Mouse (Mus musculus) heart, embryonic 15.5 days (tissue): Measurements from ENCODE around the gene Itga9. TPM values are rescaled to one million over a fixed set of nuclear protein-coding genes. Genes with fewer than 3 reads are reported as not detected.
A peak's percentile ranks its signal among the peaks of the same experiment; 100 is the strongest.

Source experiments
- ATAC-seq: fragments of 200-750 bp; cut with Nextera tagmentation; replicated peaks from 2 replicates; pipeline ENCODE4 v1.8.0; 2017; ENCODE audit warnings: low read depth, moderate TSS enrichment; ENCODE audit not compliant: insufficient number of reproducible peaks, insufficient read depth, low FRiP score
- H3K27ac ChIP-seq: fragments of 300-500 bp; sonication (generic); 2 replicates; pipeline ENCODE4 v1.5.1; 2015; ENCODE audit warnings: mild to moderate bottlenecking, inconsistent platforms
- H3K27me3 ChIP-seq: fragments of 300-500 bp; sonication (generic); 2 replicates; pipeline ENCODE4 v1.6.1; 2015; ENCODE audit warnings: inconsistent platforms
- H3K36me3 ChIP-seq: fragments of 300-500 bp; sonication (generic); 2 replicates; pipeline ENCODE4 v1.6.1; 2015; ENCODE audit warnings: mild to moderate bottlenecking, inconsistent platforms
- H3K4me1 ChIP-seq: fragments of 300-500 bp; sonication (generic); replicated peaks from 2 replicates; pipeline ENCODE4 v1.6.1; 2015; ENCODE audit warnings: inconsistent platforms
- H3K4me2 ChIP-seq: fragments of 300-500 bp; sonication (generic); 2 replicates; pipeline ENCODE4 v1.6.1; 2015; ENCODE audit warnings: inconsistent platforms, mild to moderate bottlenecking, moderate library complexity
- H3K4me3 ChIP-seq: fragments of 300-500 bp; sonication (generic); 2 replicates; pipeline ENCODE4 v1.5.1; 2015; ENCODE audit warnings: mild to moderate bottlenecking, inconsistent platforms
- H3K9ac ChIP-seq: fragments of 300-500 bp; sonication (generic); 2 replicates; pipeline ENCODE4 v1.6.1; 2015; ENCODE audit warnings: mild to moderate bottlenecking, inconsistent platforms
- H3K9me3 ChIP-seq: fragments of 300-500 bp; sonication (generic); replicated peaks from 2 replicates; pipeline ENCODE4 v1.6.1; 2016; ENCODE audit warnings: inconsistent platforms
- WGBS: fragments of 180-500 bp; shearing (Covaris S2); methylation state at CpG from one replicate; pipeline ENCODE4 v1.1.7; 2015; ENCODE audit warnings: mixed read lengths; 5-methylcytosine and 5-hydroxymethylcytosine counted together
- polyA plus RNA-seq: library from polyadenylated mRNA; unstranded; fragments of >200 nt; fragmentation: Nextera tagmentation; extraction: Ambion mirVana; gene quantifications from 2 replicates; pipeline ENCODE4 v1.2.1, GENCODE M21; 2015

Gene Itga9
- polyA plus RNA-seq, 1 experiment from 2014 or later = 12.0 TPM

GRCm38 (mm10) chr9:118730172-118730571 lies 123.7 kb downstream of the Itga9 start:
- Histone ChIP-seq H3K4me1 (peaks cover 50% of the 10 kb centered on the region), H3K27me3 (no peaks in the 10 kb centered on the region), H3K4me2 (no peak overlapping the region), H3K9ac (no peak overlapping the region), H3K4me3 (no peak overlapping the region), H3K27ac (no peak overlapping the region), H3K36me3 (no peaks in the 10 kb centered on the region), H3K9me3 (no peaks in the 10 kb centered on the region)
- ATAC-seq = no peak
- WGBS = 69% methylated on average over 8 of the region's 8 CpGs

GRCm38 (mm10) chr9:118730871-118731390 lies 124.4 kb downstream of the Itga9 start:
- no peaks in the 10 kb centered on the region for H3K27me3 ChIP-seq
- peak overlapping the region; percentile 91 for H3K27ac ChIP-seq
- no peaks in the 10 kb centered on the region for H3K36me3 ChIP-seq
- ATAC-seq = no peak
- no peak overlapping the region for H3K4me2 ChIP-seq
- WGBS = 40% methylated on average over 5 of the region's 5 CpGs
- H3K9me3 ChIP-seq = no peaks in the 10 kb centered on the region
- H3K4me3 ChIP-seq = no peak overlapping the region
- no peak overlapping the region for H3K9ac ChIP-seq
- peaks cover 46% of the 10 kb centered on the region for H3K4me1 ChIP-seq

GRCm38 (mm10) chr9:118731650-118732049 lies 125.2 kb downstream of the Itga9 start:
- 18% methylated on average over 6 of the region's 6 CpGs for WGBS
- Histone ChIP-seq H3K4me2 (no peak overlapping the region), H3K9me3 (no peaks in the 10 kb centered on the region), H3K27ac (peak overlapping the region; percentile 91), H3K36me3 (no peaks in the 10 kb centered on the region), H3K27me3 (no peaks in the 10 kb centered on the region), H3K4me1 (peaks cover 41% of the 10 kb centered on the region), H3K4me3 (no peak overlapping the region), H3K9ac (no peak overlapping the region)
- ATAC-seq = peak; percentile 69; the same call in 1 of the 2 replicates

- Histone ChIP-seq H3K4me2 (no peak overlapping the region), H3K27ac (no peak overlapping the region), H3K9me3 (no peaks in the 10 kb centered on the region), H3K4me1 (peaks cover 44% of the 10 kb centered on the region), H3K9ac (no peak overlapping the region), H3K27me3 (no peaks in the 10 kb centered on the region), H3K4me3 (no peak overlapping the region), H3K36me3 (no peaks in the 10 kb centered on the region)
- 45% methylated on average over 3 of the region's 3 CpGs for WGBS
- no peak for ATAC-seq
Measured at GRCm38 (mm10) chr9:118733601-118734000, 127.1 kb downstream of the Itga9 start.

- 73% methylated on average over 2 of the region's 2 CpGs for WGBS
- Histone ChIP-seq H3K36me3 (no peaks in the 10 kb centered on the region), H3K4me2 (no peak overlapping the region), H3K9ac (no peak overlapping the region), H3K27me3 (no peaks in the 10 kb centered on the region), H3K9me3 (no peaks in the 10 kb centered on the region), H3K27ac (peak overlapping the region; percentile 53), H3K4me3 (no peak overlapping the region), H3K4me1 (peaks cover 53% of the 10 kb centered on the region)
- ATAC-seq = no peak
Measured at GRCm38 (mm10) chr9:118737124-118737523, 130.6 kb downstream of the Itga9 start.

GRCm38 (mm10) chr9:118737601-118738137 lies 131.2 kb downstream of the Itga9 start:
- H3K4me2 ChIP-seq = no peak overlapping the region
- no peak overlapping the region for H3K4me3 ChIP-seq
- peaks cover 47% of the 10 kb centered on the region for H3K4me1 ChIP-seq
- H3K9ac ChIP-seq = no peak overlapping the region
- H3K36me3 ChIP-seq = no peaks in the 10 kb centered on the region
- ATAC-seq = peak; percentile 63; the same call in 1 of the 2 replicates
- H3K9me3 ChIP-seq = no peaks in the 10 kb centered on the region
- peak overlapping the region; percentile 53 for H3K27ac ChIP-seq
- 31% methylated on average over 9 of the region's 9 CpGs for WGBS
- no peaks in the 10 kb centered on the region for H3K27me3 ChIP-seq

- Histone ChIP-seq H3K27me3 (no peaks in the 10 kb centered on the region), H3K9ac (no peak overlapping the region), H3K36me3 (no peaks in the 10 kb centered on the region), H3K4me3 (no peak overlapping the region), H3K4me2 (no peak overlapping the region), H3K4me1 (peaks cover 47% of the 10 kb centered on the region), H3K27ac (peak overlapping the region; percentile 17; the same call in 1 of the 2 replicates), H3K9me3 (no peaks in the 10 kb centered on the region)
- WGBS = 73% methylated on average over 5 of the region's 5 CpGs
- ATAC-seq = no peak
Measured at GRCm38 (mm10) chr9:118738311-118738710, 131.8 kb downstream of the Itga9 start.

GRCm38 (mm10) chr9:118739071-118739470 lies 132.6 kb downstream of the Itga9 start:
- Histone ChIP-seq H3K4me1 (peaks cover 41% of the 10 kb centered on the region), H3K27me3 (no peaks in the 10 kb centered on the region), H3K36me3 (no peaks in the 10 kb centered on the region), H3K9me3 (no peaks in the 10 kb centered on the region), H3K27ac (no peak overlapping the region), H3K9ac (no peak overlapping the region), H3K4me2 (no peak overlapping the region), H3K4me3 (no peak overlapping the region)
- WGBS = 77% methylated on average over 3 of the region's 3 CpGs
- no peak for ATAC-seq

- Histone ChIP-seq H3K36me3 (no peaks in the 10 kb centered on the region), H3K27ac (no peak overlapping the region), H3K4me1 (peaks cover 41% of the 10 kb centered on the region), H3K9me3 (no peaks in the 10 kb centered on the region), H3K4me3 (no peak overlapping the region), H3K9ac (no peak overlapping the region), H3K27me3 (no peaks in the 10 kb centered on the region), H3K4me2 (no peak overlapping the region)
- WGBS = 66% methylated on average over 3 of the region's 3 CpGs
- ATAC-seq = no peak
Measured at GRCm38 (mm10) chr9:118739659-118740058, 133.2 kb downstream of the Itga9 start.

- Histone ChIP-seq H3K4me3 (no peak overlapping the region), H3K27me3 (no peaks in the 10 kb centered on the region), H3K9ac (no peak overlapping the region), H3K4me1 (peaks cover 41% of the 10 kb centered on the region), H3K36me3 (no peaks in the 10 kb centered on the region), H3K9me3 (no peaks in the 10 kb centered on the region), H3K27ac (peak overlapping the region; percentile 68), H3K4me2 (peak overlapping the region; percentile 1; the same call in 1 of the 2 replicates)
- ATAC-seq = peak; percentile 61
- 44% methylated on average over 9 of the region's 9 CpGs for WGBS
Measured at GRCm38 (mm10) chr9:118741268-118741667, 134.8 kb downstream of the Itga9 start.

- 83% methylated on average over 8 of the region's 8 CpGs for WGBS
- no peaks in the 10 kb centered on the region for H3K36me3 ChIP-seq
- no peaks in the 10 kb centered on the region for H3K9me3 ChIP-seq
- no peak overlapping the region for H3K4me2 ChIP-seq
- H3K27me3 ChIP-seq = no peaks in the 10 kb centered on the region
- no peak overlapping the region for H3K27ac ChIP-seq
- no peak overlapping the region for H3K9ac ChIP-seq
- no peaks in the 10 kb centered on the region for H3K4me1 ChIP-seq
- H3K4me3 ChIP-seq = no peak overlapping the region
- no peak for ATAC-seq
Measured at GRCm38 (mm10) chr9:118749335-118749949, 143.0 kb downstream of the Itga9 start.

- 77% methylated on average over 7 of the region's 7 CpGs for WGBS
- Histone ChIP-seq H3K9me3 (no peaks in the 10 kb centered on the region), H3K4me2 (no peak overlapping the region), H3K4me3 (no peak overlapping the region), H3K9ac (no peak overlapping the region), H3K27ac (no peak overlapping the region), H3K27me3 (no peaks in the 10 kb centered on the region), H3K36me3 (no peaks in the 10 kb centered on the region), H3K4me1 (no peaks in the 10 kb centered on the region)
- ATAC-seq = no peak
Measured at GRCm38 (mm10) chr9:118750828-118751227, 144.3 kb downstream of the Itga9 start.
